Mouse (Mus musculus): ENCODE measurements around the gene Adcy6.
"Not testable (repeated sequence)": the region's sequence is repeated elsewhere in the genome, so short reads cannot be mapped to it uniquely, and the experiment has no call there.

Gene Adcy6

DNA sequence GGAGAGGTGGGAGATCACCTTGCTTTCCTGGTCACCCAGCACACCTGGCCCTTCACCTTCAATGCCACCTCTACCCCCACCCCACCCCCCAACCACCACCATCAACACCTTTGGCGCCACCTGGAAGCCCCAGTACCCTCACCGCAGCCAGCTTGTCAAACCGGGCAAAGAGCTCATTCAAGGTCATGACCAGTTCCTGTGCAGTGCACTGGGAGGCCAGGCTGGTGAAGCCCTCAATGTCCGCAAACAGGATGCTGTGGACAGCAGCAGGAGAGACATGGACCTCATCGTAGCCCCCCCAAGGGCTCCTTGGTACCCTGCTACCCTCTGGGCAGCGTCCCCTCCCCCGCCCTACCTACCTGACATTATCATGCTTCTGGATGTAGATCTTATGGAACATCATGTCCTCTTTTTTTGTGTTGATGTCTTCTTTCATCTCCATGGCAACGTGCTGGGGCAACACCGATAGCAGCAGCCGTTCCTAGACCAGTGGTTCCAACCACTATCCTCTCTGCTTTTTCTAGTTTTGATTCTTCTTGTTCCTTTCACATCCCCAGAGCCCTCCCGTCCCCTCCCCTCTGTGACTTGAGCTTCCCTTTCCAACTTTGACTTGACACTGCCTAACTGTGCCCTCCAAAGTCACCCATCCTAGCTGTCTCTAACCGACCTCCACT is 9.7 kb downstream of the Adcy6 start:
- no peak for DNase-seq

DNA sequence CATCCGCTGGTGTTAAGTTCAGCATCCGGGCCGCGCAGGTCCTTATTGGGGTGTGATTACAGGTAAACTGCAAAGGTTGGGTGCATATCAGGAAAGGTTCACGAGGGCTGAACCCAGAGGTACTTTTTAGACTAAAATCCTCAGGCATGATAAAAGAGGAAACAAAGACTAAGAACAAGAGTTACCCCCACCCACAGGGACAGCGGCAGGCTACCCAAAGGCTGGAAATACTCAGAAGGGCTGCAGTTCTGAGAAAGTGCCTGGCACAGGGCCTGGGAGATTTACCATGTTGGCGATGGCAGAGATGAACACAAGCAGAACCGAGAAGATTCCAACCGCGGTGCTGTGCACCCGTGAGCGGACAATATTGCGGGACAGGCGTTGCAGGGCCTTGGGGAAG is 13.3 kb downstream of the Adcy6 start:
- no peak for DNase-seq

- no peak for DNase-seq
Observed at GRCm38 (mm10) chr15:98595049-98595448, 14.8 kb downstream of the Adcy6 start.

GRCm38 (mm10) chr15:98594193-98594592 is 15.7 kb downstream of the Adcy6 start:
- no peak for DNase-seq

- no peak for DNase-seq
Observed at GRCm38 (mm10) chr15:98591396-98591795, 18.5 kb downstream of the Adcy6 start.

DNA sequence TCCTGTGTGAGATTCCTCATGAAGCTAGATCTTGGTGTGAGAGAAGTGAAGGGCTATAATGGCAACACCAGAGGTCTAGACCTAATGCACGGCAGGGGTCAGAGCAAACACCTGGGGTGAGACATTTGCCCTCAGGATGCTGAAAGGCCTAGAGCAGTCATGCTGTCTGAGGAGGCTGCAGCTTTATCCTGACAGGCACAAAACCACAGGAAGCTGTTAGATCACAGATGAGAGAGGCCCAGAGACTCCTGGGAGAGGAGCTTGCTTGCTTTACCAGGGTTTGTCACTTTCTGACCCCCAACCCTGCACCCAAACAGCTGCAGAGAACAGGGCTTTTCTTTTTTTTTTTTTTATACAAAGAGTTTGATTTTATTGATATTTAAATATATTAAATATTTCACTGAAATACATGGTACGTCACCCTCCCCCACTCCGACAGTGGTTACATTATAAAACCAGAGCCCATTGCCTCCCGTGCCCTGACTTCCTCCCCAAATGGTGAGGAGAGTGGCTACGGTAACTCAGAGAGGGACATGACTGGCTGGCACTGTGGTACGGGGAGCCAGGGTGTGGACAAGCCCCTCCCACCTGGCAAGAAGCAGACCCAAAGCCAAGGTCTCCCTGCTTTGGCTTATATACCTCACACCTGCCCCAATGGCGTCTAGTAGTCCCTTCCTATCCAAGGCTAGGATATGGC is 20.1 kb downstream of the Adcy6 start:
- DNase-seq, result no peak

DNA sequence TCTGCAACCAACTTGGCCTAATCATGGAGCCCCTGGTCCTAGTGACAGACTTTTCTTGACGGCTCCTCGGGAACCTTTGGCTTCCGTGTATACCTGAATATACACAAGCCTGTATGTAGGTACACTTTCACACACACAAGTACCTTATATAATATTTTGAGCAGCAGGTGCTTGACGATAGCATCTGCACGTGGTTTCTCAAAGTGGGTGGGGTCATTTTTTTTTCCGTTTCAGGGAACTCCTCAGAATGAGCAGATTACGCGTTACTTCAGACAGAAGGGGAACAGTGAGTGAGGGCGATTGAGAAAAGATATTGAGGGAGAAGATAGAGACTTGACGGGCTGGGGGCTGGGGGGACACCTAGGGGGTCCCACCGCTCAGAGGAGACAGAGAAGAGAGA is 22.1 kb downstream of the Adcy6 start:
- no peak for DNase-seq

DNA sequence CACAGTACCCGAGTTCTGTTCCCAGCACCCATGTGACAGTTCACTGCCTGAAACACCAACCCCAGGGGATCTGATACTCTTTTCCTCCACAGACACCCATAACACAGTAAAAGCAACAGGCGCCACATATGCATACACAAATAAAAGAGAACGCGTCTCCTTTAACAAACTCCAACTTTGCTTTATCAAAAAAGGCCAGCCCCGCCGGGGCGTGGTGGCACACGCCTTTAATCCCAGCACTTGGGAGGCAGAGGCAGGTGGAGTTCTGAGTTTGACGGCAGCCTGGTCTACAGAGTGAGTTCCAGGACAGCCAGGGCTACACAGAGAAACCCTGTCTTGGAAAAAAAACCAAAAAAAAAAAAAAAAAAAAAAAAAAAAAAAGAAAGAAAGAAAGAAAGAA is 23.7 kb downstream of the Adcy6 start:
- not testable (repeated sequence) for DNase-seq

DNA sequence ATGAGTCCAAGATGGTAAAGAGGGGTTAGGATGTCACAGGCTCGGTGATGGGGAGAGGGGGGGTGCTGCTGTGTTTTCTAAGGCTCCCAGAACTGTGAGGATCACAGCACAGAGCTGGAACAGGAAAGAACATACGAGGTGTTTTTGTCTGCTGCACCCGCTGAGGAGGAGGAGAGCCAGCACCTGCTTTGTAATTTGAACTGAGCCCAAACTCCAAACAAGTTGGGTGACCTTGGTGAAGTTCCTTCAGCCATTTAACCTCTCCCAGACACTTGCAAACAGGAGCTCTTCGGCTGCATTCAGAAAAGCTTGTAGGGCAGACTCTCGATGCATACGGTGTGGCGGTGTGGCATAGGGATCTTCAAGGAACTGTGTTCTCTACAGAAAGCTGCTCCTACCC is 24.5 kb downstream of the Adcy6 start:
- no peak for DNase-seq

- DNase-seq, result no peak
Observed at GRCm38 (mm10) chr15:98582996-98583395, 26.9 kb downstream of the Adcy6 start.

- DNase-seq, result no peak
Observed at GRCm38 (mm10) chr15:98582410-98582809, 27.5 kb downstream of the Adcy6 start.

- peak; percentile 25 to 60 for DNase-seq
Observed at GRCm38 (mm10) chr15:98579795-98580464, 29.9 kb downstream of the Adcy6 start.

DNA sequence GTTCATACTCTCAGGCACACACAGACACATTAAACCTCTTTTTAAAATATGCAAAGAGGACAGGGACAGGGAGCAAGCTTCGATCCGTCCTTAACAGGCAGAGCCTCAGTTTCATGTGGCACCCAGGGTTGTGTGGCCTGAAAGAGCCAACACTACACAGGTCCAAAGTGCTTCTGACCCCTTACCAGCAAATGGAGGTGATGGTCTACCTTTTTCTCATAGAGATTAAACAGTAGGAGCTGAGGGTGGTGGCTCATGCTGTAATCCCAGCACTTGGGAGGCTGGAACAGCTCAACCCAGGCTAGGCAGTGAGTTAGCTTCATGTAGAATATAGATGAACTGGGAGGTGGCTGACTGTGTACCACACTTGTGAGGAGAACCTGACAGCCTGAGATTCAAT is 30.6 kb downstream of the Adcy6 start:
- DNase-seq, result no peak

GRCm38 (mm10) chr15:98573293-98573692 is 36.6 kb downstream of the Adcy6 start:
- DNase-seq, result no peak

- no peak for DNase-seq
Observed at GRCm38 (mm10) chr15:98570873-98571538, 38.9 kb downstream of the Adcy6 start, which contains the start of the genes Ccnt1 and 4930415O20Rik. Gene Ccnt1 (minus strand): TSS chr15:98570923. Gene 4930415O20Rik (plus strand): TSS chr15:98571004.

DNA sequence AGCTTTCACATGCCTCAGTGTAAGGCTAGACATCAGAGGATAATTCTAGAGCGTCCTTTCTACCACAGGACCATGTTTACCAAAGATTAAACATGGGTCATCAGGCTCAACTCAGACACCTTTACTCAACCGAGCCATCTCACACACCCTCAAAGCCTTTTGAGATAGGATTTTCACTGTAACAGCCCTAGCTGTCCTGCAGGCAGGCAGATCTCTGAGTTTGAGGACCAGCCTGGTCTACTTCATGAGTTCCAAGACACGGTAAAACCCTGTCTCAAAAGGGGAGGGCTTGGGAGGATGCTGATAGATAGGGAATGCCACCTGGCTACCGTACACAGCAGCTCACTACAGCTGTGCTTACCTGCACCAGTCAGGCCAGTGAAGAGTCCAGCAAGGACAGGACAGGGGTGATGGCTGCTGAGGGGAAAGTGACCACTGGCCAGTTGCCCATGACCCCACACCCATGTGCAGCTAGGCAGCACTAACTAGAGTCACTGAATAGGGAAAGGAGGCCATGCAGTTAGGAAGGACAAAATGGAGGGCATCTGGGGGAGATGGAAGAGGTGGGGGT is 40.0 kb downstream of the Adcy6 start:
- DNase-seq, result no peak

DNA sequence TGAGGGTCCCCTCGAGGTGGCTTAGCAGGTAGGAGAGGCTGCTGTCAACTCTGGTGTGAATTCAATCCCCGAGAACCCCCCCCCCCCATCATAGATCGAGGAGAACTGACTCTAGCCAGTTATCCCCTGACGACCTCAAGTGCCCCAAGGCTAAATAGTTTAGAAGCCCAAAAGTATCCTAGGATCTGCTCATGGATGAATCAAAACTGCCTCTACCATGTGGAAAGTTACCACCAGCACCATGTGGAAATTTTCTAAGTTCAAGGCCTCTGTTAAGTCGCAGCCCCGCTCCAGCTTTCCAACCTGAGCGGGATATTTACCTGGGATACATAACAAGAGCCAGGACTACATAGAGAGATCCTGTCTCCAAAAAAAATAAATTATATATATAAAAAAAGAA is 40.7 kb downstream of the Adcy6 start:
- DNase-seq, result no peak

DNA sequence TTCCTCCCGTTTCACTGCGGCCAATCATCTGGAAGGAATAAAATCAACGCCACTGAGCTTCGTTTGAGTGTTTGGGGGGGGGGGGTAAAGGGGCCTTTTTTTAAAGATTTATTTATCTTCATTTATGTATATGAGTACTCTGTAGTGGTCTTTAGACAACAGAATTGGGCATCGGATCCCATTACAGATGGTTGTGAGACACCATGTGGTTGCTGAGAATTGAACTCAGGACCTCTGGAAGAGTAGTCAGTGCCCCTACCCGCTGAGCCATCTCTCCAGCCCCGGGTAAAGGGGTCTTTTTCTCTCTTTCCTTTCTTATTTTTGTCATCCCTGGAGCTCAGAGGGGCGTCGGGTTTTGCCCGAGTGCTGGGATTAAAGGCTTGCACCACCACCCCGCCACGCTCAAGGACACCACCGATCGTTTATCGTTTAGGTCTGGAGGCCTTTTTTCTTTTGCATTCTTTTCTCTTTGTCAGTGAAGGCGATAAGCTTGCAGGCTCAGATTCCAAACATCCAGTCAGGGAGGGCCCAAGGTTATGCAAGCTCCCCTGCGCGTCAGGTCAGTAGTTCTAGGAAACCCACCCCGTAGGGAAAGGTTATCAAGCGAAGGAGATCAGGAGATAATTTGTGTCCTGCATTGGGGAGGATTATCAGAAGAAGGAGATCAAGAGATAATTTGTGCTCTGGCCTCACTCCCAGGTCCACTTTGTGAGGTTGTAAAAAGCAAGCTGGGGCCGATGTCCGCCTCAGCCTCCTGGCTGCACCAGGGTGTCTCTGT is 41.4 kb downstream of the Adcy6 start:
- DNase-seq, result peak in 1 of 2 experiments; percentile 6

- DNase-seq, result peak; percentile 99
Observed at GRCm38 (mm10) chr15:98567278-98568134, 42.4 kb downstream of the Adcy6 start.

- DNase-seq, result no peak
Observed at GRCm38 (mm10) chr15:98566973-98567277, 43.0 kb downstream of the Adcy6 start.

DNA sequence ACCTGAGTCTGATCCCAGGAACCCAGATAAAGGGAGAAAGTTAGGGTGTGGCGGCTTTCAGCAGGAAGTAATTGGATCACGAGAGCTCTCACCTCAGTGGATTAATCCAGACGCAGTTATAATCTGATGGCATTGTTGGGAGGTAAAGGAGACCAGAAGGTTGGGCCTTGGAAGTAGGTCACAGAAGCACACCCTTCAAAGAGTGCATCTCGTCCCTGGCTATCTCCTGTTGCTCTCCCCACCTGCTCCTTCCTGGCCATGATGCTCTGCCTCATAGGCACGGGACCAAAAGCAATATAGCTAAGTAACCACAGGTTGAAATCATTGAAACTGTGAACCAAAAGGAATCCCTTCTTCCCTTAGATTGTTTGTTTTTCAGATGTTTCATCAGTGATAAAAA is 52.7 kb downstream of the Adcy6 start:
- no peak for DNase-seq

Data from spleen, adult 18-20 months (tissue).